Mouse (Mus musculus): ENCODE results near the gene Ttll4. TPM values are rescaled to one million over a fixed set of nuclear protein-coding genes. Genes with fewer than 3 reads are reported as not detected.

The Ttll4 gene
- polyA plus RNA-seq, 1 experiment from 2014 or later, result 31.5 TPM

GRCm38 (mm10) chr1:74752150-74752549 lies 90.6 kb downstream of the Ttll4 start:
- no peak for ATAC-seq (replicated peaks; ENCODE audit: low FRiP score)
- Histone ChIP-seq H3K9me3 (ENCODE audit: control insufficient read depth, low read length) (no peaks in the 10 kb centered on the region), H3K4me3 (ENCODE audit: low read depth, low read length) (no peak overlapping the region), H3K36me3 (ENCODE audit: control insufficient read depth, insufficient read depth, low read length) (no peaks in the 10 kb centered on the region), H3K4me2 (no peak overlapping the region), H3K4me1 (replicated peaks; ENCODE audit: control insufficient read depth, insufficient read depth, low read length) (no peaks in the 10 kb centered on the region), H3K9ac (ENCODE audit: low read depth, low read length) (no peak overlapping the region), H3K27me3 (replicated peaks; ENCODE audit: control insufficient read depth, insufficient read depth, low read length) (peaks cover 15% of the 10 kb centered on the region), H3K27ac (ENCODE audit: low read depth, low read length) (no peak overlapping the region)
- no peak for DNase-seq (ENCODE audit: low spot score)
- 87% methylated on average over 8 of the region's 8 CpGs for WGBS

GRCm38 (mm10) chr1:74752833-74753232 lies 91.3 kb downstream of the Ttll4 start:
- Histone ChIP-seq H3K27me3 (replicated peaks; ENCODE audit: control insufficient read depth, insufficient read depth, low read length) (peaks cover 10% of the 10 kb centered on the region), H3K36me3 (ENCODE audit: control insufficient read depth, insufficient read depth, low read length) (no peaks in the 10 kb centered on the region), H3K9ac (ENCODE audit: low read depth, low read length) (no peak overlapping the region), H3K4me2 (no peak overlapping the region), H3K27ac (ENCODE audit: low read depth, low read length) (no peak overlapping the region), H3K9me3 (ENCODE audit: control insufficient read depth, low read length) (no peaks in the 10 kb centered on the region), H3K4me3 (ENCODE audit: low read depth, low read length) (no peak overlapping the region), H3K4me1 (replicated peaks; ENCODE audit: control insufficient read depth, insufficient read depth, low read length) (no peaks in the 10 kb centered on the region)
- no peak for DNase-seq (ENCODE audit: low spot score)
- WGBS, result 87% methylated on average over 3 of the region's 3 CpGs
- no peak for ATAC-seq (replicated peaks; ENCODE audit: low FRiP score)

Other genes starting within 250 kb of the Ttll4 start
- gene Cnot9, start 155.7 kb upstream of the Ttll4 start, polyA plus RNA-seq (2014; fragmentation: Nextera tagmentation; extraction: Ambion mirVana), result 88.5 and 90.8 TPM in 2 replicates
- gene Plcd4, start 118.9 kb upstream of the Ttll4 start, polyA plus RNA-seq (2014; fragmentation: Nextera tagmentation; extraction: Ambion mirVana), result 0.10 TPM in 1 of 2 replicates, not detected in the other
- gene Usp37, start 117.5 kb upstream of the Ttll4 start, polyA plus RNA-seq (2014; fragmentation: Nextera tagmentation; extraction: Ambion mirVana), result 28.8 and 32.3 TPM in 2 replicates
- gene Zfp142, start 73.5 kb upstream of the Ttll4 start, polyA plus RNA-seq (2014; fragmentation: Nextera tagmentation; extraction: Ambion mirVana), result 6.5 and 8.1 TPM in 2 replicates
- gene Bcs1l, start 73.5 kb upstream of the Ttll4 start, polyA plus RNA-seq (2014; fragmentation: Nextera tagmentation; extraction: Ambion mirVana), result 25.7 and 26.4 TPM in 2 replicates
- 6.0 and 8.1 TPM in 2 replicates for gene Rnf25, start 60.3 kb upstream of the Ttll4 start, polyA plus RNA-seq (2014; fragmentation: Nextera tagmentation; extraction: Ambion mirVana)
- 3.0 and 3.2 TPM in 2 replicates for gene Stk36, start 60.3 kb upstream of the Ttll4 start, polyA plus RNA-seq (2014; fragmentation: Nextera tagmentation; extraction: Ambion mirVana)
- 2.7 and 4.0 TPM in 2 replicates for gene Cyp27a1, start 51.8 kb downstream of the Ttll4 start, polyA plus RNA-seq (2014; fragmentation: Nextera tagmentation; extraction: Ambion mirVana)
- not detected in 2 replicates for gene Prkag3, start 87.5 kb downstream of the Ttll4 start, polyA plus RNA-seq (2014; fragmentation: Nextera tagmentation; extraction: Ambion mirVana)
- gene Wnt6, start 110.1 kb downstream of the Ttll4 start, polyA plus RNA-seq (2014; fragmentation: Nextera tagmentation; extraction: Ambion mirVana), result 1.5 and 2.4 TPM in 2 replicates
- gene Wnt10a, start 129.8 kb downstream of the Ttll4 start, polyA plus RNA-seq (2014; fragmentation: Nextera tagmentation; extraction: Ambion mirVana), result 0.10 and 0.22 TPM in 2 replicates
- 0.35 and 0.36 TPM in 2 replicates for gene Cdk5r2, start 193.2 kb downstream of the Ttll4 start, polyA plus RNA-seq (2014; fragmentation: Nextera tagmentation; extraction: Ambion mirVana)
- 0.23 and 0.31 TPM in 2 replicates for gene Fev, start 223.7 kb downstream of the Ttll4 start, polyA plus RNA-seq (2014; fragmentation: Nextera tagmentation; extraction: Ambion mirVana)
- gene Cryba2, start 231.4 kb downstream of the Ttll4 start, polyA plus RNA-seq (2014; fragmentation: Nextera tagmentation; extraction: Ambion mirVana), result not detected in 2 replicates